Mouse (Mus musculus): ENCODE measurements around the gene Dhdds.

The Dhdds gene

DNA sequence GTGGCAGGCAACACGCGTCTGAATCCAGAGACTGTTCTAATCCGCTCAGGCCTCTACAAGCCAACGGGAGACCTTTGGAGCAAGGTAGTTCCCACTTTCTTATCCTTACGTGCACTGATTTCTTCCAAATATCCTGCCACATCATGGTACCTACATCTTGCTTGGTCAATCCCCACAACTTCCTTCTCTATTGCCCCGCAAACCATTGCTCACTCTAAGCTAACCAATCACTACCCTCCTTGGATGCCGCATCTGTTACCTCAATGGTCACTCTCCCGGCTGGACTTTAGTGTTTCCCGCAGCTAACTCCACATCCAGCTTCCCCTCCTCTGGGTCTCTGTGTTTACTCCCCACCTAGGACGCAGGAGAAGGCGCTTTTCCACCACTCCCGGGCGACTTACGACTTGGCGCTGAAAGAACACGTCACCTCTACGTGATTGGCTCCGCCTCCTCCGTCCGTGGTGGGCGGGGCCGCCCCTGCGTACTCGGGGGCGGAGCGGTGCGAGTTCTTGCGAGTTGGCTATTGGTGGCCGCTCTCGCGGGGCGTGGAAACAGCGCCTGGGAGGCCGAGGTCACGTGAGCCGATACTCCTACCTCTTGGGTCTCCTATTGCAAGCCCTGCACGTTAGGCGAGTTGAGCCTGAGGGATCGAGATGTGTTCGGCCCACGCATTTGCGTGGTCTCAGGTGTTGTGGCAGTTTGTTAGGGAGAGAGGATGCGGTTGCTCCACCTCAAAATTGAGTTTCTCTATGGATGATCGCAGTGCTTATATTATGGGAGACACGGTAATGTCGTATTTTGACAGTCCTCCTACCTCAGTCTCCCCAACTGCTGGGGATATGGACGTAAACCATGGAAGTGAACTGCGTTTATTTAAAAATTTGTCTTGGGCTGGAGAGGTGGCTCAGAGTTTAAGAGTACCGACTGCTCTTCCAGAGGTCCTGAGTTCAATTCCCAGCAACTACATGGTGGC is at the start of gene Dhdds:
Gene Dhdds, minus strand, starts transcription at position 453 of the 973 bp plus-strand sequence.
- peak; percentile 95 for DNase-seq

DNA sequence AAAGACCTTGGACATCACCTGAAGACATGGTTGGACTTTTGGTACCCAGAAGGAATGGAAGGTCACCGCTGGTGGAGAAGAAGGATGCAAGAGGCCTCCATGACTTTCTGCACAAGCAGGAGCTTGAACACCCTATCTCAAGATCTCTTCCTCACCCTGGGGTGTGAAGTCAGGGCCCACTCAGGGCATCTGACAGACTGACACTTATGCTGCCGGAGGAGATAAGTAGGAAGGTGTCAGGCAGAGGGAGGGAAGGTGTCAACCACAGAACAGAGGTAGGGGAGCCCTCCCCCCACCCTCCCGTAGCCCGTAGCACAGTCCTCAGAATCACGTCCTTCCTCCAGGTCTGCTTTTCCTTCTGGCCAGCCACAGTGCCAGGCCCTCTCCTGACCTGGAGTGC is 46.9 kb upstream of the Dhdds start:
- no peak for DNase-seq

DNA sequence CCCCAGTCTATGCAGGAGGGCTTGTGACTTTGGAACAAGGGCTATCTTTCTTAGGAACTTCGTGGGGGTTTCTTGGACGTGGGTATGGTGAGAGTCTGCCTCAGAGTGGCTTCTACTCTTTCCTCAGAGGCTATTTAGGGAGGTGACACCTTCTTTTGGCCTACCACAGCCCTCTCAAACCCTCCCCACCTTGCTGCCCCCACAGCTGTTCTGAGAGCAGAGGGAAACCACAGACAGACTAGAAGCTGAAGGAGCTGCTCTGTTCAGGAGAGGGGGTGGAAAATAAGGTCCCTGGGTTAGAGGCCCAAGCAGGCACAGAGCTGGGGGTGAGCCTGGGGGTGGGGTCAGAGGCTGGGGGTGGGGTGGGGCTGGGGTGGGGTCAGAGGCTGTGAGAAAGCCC is 42.3 kb upstream of the Dhdds start:
- DNase-seq: peak; percentile 51

DNA sequence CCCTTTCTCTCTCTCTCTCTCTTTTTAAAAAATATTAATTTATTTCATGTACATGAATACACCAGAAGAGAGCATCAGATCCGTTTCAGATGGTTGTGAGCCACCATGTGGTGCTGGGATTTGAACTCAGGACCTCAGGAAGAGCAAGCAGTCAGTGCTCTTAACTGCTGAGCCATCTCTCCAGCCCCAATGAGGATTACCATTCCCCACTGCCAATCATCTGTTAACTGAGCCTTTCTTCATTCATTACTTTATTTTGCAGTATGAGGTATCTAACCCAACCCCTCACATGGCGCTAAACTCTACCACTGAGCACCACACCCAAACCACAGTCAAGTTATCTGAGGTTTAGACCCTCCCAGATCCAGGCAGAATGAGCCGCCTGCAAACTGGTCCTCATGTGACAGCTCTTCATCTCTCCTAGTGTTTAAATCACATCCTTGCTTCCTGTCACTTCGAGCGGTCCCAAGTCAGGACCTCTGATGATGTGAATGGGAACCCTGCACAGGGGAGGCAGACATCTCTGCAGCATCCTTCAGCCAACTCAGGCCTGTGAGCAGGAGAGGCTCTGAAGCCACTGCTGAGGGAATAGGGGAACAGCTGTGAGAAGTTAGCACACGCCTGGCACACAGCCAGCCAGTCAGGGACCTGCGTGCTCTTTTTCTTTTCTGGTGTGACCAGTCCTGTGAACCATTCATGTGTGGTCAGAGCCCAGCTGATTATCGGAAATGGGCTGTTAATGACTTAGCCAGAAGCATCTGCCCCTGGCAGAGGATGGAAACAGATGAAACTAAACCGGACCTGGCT is 40.8 kb upstream of the Dhdds start:
- DNase-seq: no peak

DNA sequence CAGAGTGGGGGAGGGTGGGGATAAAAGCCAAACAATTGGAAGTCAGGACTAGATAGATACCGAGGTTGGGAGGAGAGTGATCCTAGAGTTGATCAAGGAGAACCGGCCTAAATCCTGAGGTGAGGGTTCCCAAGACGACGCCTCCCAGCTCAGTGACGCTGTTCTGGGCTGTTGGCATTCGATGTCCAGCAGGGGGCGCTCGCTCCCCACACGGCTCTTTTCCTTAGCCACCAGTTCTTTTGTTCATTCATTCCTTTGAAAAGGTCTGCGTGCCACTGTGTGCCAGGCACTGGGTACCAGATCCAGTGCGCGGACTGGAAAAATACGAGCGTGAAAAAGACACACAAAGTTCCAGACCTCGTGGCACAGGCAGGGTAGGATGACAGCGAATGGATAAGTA is 35.2 kb upstream of the Dhdds start:
- DNase-seq: peak; percentile 84

DNA sequence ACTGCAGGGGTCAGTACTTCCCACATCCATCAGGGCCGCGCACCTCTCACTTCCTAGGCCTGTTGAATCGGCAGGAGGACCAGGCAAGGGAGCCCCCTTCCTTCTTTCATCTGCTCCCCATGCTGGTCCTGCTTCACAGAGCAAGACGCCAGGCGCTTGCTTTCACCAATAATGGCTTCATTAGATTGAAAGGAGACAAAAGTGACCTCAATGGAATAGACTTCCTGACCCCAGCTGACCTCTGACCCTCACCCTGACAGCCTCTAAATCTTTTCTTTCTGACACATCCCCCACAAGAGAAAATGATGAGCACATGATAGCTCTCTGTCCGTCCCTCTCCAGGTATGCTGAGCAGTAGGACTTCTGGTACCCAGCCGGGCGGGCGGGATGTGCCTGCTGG is 25.1 kb upstream of the Dhdds start:
- no peak for DNase-seq

DNA sequence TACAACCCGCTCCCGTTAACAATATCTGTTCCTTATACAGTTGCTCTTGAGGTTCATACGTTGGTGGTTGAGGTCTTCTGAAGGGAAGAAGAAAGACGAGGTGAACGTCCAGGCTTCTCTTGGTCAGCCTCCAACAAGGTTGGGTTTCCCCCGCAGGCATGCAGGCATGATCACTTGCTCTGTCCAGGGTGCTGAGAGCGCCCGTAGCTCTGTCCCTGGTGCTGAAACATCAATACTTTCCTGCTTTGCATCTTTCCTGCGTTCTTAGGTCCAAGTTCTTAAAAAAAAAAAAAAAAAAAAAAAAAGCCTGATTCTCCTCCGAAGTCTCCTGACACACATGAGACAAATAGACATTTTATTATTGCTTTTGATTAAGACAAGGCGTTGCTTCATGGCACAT is 19.9 kb upstream of the Dhdds start:
- peak; percentile 76 for DNase-seq

DNA sequence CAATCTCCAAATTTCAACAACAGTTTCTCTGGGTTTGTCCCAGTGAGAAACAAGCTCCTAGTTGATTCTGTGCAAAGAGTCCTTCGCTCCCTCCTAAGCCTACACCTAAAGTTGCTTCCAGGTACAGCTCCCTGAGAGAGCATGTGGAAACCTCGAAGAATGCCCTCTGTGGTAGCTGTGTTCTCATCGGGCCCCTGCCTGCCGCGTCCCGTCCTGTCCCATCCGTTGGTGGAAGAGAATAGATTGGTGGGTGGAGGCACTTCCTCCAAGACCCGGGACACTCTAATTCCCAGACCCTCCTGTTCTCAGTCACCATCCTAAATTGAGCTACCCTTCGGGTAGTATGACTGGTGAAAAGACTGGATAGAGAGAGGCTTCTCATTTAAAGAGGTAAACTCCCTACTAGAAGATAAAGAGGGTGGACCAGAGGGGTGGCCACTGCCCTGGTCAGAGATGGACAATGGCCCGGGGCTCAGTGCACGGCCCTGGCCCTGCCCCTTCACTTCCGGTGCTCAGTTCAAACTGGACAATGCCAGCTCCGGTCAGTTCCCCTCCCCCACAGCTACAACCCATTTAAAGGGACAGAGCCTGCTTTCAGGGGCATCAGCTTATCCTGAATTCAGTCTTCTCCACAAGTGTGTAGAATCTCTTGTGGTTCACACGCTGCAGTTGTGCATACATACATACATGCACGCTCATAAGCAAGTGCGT is 19.1 kb upstream of the Dhdds start:
- no peak for DNase-seq

DNA sequence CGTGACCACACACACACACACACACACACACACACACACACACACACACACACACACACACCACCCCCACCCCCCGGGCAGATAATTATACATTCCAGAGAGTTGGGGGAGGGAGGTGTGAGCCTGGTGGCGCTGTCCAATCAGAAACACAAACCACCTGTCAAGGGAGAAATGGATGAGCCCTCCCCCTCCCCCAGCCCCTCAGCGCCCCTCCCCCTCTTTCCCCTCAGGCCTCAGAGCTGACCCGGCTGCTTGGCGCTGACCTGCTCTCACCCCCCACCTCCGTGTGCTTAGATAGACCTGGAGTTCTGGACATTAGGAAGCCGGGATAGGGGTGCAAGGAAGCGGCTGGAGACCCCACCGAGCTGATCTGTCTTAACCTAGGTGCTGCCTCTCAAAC is 18.5 kb upstream of the Dhdds start:
- no peak for DNase-seq

DNA sequence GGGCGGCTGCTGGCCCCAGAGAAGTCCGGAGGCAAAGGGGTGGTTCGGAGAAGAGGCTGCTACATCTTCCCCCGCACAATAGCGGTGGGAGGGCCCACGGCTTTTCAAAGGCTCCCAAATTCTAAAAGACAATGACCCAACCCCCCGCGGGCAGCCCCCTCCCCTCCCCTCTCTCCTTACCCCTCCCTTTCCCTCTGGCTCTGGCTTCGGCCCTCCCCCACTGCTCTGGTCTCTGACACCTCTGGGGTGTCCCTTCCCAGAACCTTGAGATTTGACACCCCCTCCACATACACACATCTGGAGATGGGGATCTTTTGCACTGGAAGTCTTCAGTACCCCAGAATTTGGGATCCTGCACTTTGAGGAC is 18.0 kb upstream of the Dhdds start, which contains the start of gene Lin28a:
Gene Lin28a, minus strand, starts transcription at position 63 of the 367 bp plus-strand sequence.
- no peak for DNase-seq

DNA sequence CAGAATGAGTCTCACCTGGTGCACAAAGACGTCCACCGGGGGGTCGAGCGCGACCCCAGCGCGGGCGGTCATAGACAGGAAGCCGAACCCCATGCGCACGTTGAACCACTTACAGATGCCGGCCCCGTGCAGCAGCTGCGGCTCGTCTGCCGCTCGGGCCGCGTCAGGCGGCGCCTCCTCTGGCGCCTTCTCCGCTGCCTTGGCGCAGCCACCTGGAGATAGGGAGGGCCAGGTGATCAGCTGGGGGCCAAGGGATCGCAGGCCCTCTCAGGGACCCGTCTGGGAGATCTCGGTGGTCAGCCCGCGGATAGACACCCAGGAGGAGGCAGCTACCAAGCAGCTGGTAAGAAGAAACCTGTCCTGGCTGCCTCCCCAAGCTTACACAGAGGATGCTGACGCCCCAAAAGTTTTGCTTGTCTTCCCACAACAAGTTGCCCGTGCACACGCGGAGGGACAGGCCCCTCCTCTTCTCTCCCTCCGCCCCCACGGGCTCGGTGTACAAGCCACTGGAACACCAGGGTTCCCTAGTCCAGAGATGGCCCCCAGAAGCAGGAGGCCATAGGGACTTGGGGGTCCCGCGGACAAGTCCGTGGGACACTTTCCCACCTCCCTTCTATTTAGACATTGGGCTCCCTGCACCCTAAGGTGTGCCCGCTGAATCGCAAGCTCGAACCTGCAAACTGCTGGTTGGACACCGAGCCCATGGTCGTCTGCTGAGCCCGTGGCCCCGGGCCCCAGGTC is 17.5 kb upstream of the Dhdds start:
- DNase-seq: no peak

DNA sequence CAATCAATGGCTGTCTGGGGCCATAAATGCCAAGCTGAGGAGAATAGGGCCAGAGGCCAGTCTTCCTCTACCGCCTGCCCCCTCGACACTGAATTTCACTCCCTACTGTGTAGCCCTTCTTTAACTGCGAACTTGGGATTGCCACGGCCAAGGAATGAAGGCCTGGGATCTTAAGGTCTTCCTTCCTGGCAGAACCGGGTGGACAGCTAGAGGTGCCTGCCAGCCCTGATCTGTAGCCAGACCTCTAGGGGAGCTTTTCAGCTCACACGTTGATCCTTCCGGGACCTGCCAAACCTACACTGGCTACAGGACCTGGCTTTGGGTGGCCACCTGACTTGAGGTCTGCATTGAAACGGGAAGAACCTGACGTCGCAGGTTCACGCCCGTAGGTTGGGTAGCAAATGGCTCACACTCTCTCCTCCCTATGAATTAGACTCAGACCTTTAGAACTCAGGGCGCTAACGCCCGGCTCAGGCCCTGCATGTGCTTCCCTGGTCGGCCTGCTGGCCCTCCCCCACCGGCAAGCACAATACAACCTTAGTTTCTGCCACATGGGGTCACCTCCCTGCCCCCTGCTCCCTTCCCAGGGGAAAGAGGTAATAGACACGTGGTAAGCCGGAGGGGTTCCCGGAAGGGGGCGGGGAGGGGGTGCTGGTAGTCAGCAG is 16.6 kb upstream of the Dhdds start:
- no peak for DNase-seq

DNA sequence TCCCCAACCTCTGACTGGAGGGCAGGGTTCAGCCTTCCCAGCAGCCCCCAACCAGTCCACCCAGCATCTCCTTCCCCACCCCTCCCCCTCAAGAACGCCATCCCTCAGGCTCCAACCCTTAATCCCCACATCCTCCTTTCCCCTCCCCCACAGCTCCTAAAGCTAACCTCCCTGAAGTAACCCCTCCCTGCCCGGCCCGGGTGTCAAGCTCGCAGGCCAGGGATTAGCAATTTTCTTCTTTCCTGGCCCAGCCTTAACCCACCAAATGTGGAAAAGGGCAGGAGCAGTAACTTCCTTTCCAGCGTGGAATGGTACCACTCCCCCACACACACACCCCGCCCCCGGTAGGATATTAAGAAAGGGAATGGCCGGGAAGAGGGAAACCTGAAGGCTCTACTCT is 16.0 kb upstream of the Dhdds start:
- no peak for DNase-seq

DNA sequence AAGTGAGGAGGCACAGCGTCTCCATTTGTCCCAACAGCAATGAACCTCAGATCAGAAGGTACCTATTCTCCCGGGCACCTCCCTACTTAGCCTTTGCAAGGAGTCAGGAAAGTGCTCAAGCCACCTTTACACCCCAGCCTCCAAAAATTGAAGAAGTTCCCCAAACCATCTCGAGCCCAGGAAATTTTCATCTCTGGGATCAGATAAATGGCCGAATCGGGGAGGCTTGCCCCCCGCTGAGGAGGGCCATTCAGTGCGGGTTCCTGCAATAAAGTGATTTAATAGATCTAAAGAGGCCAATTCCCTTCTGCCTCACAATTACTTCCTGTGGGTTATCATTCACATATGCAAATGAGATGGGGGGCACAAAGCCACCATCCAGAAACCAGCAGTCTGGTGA is 15.5 kb upstream of the Dhdds start:
- no peak for DNase-seq

DNA sequence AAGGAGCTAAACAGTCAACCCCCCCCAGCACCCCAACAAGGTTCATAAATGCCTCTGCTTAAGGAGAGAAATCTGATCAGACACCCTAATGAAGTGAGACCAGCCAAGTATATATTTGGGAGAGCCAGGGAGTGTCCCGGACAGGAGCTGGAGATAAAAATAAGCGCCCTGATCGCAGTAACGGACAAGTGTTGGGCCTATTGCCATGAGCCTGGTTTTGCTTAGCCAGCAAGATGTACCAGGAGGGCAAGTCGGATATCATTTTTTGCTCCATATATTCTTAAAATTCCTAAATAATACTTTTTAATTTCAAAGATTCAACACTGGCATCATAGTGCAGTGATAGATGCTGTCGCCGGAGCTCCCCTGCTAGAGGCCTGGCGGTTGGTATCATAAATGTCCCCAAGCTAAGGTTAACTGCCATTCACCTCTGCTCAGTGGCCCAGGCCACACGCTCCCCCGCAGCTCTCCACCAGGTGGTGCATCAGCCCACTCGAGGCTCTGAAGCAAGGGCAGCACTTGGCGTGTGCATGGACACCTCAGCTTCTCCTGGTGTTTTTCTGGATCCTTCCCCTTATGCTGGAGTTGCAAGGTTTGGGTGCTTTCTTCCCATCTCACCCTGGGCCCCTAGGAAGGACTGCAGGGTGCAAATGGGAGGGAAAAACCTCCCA is 12.3 kb upstream of the Dhdds start:
- DNase-seq: peak; percentile 29

DNA sequence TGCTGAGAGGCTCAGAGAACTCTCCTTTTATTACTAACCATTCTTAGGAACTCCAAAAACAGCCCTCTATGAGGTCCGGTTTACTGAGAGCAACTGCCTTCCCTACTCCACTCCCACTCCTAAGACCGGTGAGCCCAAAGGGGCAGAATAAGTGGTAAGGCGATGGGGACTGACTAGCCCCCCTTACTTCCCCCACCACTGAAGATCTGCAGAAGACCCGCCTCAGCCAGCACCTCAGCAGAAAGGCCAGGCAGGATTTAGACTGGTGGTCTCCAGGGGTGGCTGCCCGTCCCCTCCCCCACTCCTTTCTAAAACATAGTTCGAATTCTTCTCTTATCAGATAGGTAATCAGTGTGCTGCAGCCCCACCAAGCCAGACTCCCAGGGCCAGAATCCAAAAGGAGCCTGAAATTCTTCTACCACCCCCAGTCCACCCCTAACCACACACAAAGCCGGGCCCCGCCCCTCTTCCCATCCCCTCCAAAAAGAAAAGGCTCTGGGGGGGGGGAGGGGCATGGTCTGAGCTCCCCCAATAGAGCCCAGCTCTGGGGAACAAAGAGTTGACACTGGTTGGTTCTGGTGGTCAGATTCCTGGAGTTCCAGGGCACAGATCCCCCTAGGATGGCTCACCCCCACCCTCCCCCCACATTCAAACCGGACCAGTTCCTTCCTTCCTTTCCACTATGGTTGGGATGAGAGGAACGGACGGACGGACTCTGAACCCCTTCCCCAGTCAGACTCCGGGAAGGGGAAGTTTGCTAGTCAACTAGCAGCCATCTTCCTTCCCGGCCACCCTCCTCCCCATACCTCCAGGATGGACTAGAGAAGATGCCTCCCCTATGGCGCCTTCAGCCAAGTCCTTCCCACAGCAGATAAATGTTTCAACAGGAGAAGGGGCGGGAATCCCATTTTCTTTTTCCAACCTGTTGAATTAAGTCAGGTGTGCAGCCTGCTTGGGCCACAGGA is 11.0 kb upstream of the Dhdds start:
- DNase-seq: no peak

DNA sequence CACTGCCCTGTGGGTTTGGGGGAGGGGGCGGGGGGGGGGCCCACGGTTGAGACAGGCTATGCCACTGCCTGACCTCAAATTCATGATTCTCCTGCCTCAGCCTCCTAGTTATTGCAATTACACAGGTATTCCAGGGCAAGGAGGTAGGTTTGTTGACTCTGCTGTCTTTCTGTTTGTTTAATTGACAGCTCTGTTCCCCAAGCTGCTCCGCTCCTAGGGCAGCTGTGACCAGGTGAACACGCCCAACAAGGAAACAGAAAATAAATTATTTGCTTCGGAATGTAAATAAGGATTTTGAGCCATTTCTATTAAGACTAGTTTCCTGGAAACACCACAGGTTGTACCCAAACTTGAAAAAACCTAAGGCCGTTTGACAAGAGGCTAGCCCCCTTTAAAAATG is 9.0 kb upstream of the Dhdds start:
- DNase-seq: no peak

DNA sequence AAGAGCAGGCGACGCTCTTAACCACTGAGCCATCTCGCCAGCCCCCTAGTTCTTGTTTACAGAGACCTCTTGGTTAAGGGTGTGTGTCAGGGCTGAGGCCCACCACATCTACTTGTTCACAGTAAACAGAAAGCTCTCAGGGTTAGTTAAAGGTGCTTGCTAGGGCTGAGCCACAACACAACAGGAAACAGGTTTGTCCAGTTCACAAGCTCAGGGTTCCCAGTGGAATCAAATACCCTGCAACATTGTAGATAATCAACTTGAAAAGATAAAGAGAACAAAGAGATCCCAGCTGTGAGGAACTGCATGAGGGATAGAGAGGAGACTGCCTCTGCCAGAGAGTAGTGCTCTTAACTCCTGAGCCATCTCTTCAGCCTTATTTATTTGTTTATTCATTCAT is 6.1 kb upstream of the Dhdds start:
- DNase-seq: no peak

DNA sequence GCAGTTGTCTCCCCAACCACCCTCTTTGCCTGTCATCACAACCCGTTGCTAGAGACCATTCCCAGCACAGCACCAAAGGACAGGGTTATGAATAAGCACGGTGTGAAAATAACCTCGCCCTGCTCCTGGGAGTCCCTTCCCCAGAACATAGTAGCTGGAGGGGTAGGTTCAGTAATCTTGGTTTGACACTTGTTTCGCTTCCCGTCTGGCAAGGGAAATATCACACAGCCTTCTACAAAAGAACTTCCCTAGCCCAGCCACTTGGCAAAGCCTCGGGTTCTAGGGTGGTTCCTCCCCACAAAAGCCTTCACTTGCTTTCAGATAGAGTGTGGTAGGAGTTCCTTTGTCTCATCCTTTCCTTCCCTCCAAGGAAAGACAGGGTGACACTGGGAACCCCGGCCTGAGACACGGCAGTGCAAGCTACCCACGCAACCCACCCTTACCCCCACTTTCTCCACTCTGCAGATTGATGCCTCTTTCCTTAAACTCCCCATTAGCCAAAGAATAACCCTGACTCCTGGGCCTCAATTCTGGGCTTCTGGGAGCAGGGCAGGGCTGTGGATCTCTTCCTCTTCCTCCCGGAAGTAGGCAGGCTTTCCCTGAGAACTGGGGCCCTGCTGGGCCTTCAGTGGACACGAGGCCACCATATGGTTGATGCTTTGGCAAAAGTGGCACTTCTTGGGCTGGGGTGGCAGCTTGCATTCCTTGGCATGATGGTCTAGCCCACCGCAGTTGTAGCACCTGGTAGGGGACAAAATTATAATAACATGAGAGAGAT is 5.1 kb upstream of the Dhdds start:
- no peak for DNase-seq

Data from thymus, postnatal 14 days (tissue).